In genomic region chr1:35362836-35363235, GRCm38 (mm10) we compare ENCODE assay signal across 16 mouse cellular contexts.
DNase-seq lines count a peak whose midpoint lies in the region; ATAC-seq and TF ChIP-seq lines count a peak whose summit lies in the region.
"Had no signal": no experiment of that assay in that cellular context is flagged by ENCODE, and none has a peak within 500 bp of the region (broad histone marks: within the 10 kb centered on the region; RNA-seq: fewer than 3 reads in every experiment).

No protein-coding gene starts in this region.

- H3K4me3 ChIP-seq in forebrain, postnatal 0 days (ENCODE audit: low read depth, low read length) = no peak overlapping the region
- no peak overlapping the region for H3K4me3 ChIP-seq in forebrain, embryonic 12.5 days (replicated peaks)
- H3K4me3 ChIP-seq: forebrain, embryonic 10.5 days; heart, embryonic 15.5 days; neural tube, embryonic 12.5 days had no signal

- H3K27me3 ChIP-seq in forebrain, postnatal 0 days (ENCODE audit: insufficient read depth, low read length) = no peaks in the 10 kb centered on the region
- no peaks in the 10 kb centered on the region for H3K27me3 ChIP-seq in forebrain, embryonic 12.5 days
- H3K27me3 ChIP-seq: heart, embryonic 15.5 days; neural tube, embryonic 12.5 days had no signal

- no peaks in the 10 kb centered on the region for H3K9me3 ChIP-seq in forebrain, postnatal 0 days (ENCODE audit: low read length)
- H3K9me3 ChIP-seq in forebrain, embryonic 12.5 days = no peaks in the 10 kb centered on the region
- H3K9me3 ChIP-seq: forebrain, embryonic 10.5 days; heart, embryonic 15.5 days; neural tube, embryonic 12.5 days had no signal

- WGBS in forebrain, postnatal 0 days = 42% methylated on average over 3 of the region's 3 CpGs
- 63% methylated on average over 3 of the region's 3 CpGs for WGBS in forebrain, embryonic 12.5 days

- no peak for TF ChIP-seq CTCF in forebrain, postnatal 0 days (IDR thresholded peaks at IDR 0.05; ENCODE audit: low read depth)

- no peak overlapping the region for H3K9ac ChIP-seq in forebrain, postnatal 0 days
- no peak overlapping the region for H3K9ac ChIP-seq in forebrain, embryonic 12.5 days
- H3K9ac ChIP-seq: heart, embryonic 15.5 days; hindbrain, embryonic 14.5 days; liver, postnatal 0 days; neural tube, embryonic 12.5 days had no signal

- no peak overlapping the region for H3K27ac ChIP-seq in forebrain, postnatal 0 days (ENCODE audit: low read depth, low read length)
- H3K27ac ChIP-seq in forebrain, embryonic 12.5 days = no peak overlapping the region
- H3K27ac ChIP-seq: forebrain, embryonic 10.5 days; heart, embryonic 15.5 days; hindbrain, embryonic 14.5 days; neural tube, embryonic 12.5 days had no signal

- ATAC-seq in forebrain, postnatal 0 days = peak; percentile 69
- ATAC-seq in forebrain, embryonic 12.5 days (ENCODE audit: low FRiP score) = no peak
- ATAC-seq: liver, postnatal 0 days had no signal

- H3K4me1 ChIP-seq in forebrain, postnatal 0 days (ENCODE audit: insufficient read depth) = no peaks in the 10 kb centered on the region
- H3K4me1 ChIP-seq in forebrain, embryonic 12.5 days = peaks cover 4% of the 10 kb centered on the region; the same call in 1 of the 2 replicates
- H3K4me1 ChIP-seq: heart, embryonic 15.5 days; neural tube, embryonic 12.5 days had no signal

- H3K36me3 ChIP-seq in forebrain, postnatal 0 days (ENCODE audit: insufficient read depth) = no peaks in the 10 kb centered on the region
- no peaks in the 10 kb centered on the region for H3K36me3 ChIP-seq in forebrain, embryonic 12.5 days (replicated peaks)
- H3K36me3 ChIP-seq: forebrain, embryonic 10.5 days; heart, embryonic 15.5 days; neural tube, embryonic 12.5 days had no signal

- DNase-seq in forebrain, postnatal 0 days = peak; percentile 70
- DNase-seq in layer of hippocampus, adult 11-12 months (ENCODE audit: low spot score) = peak; percentile 16
- DNase-seq in layer of hippocampus, adult 9-10 months (ENCODE audit: low spot score) = no peak
- DNase-seq in Muller cell, postnatal 12 days (ENCODE audit: inconsistent ontology term) = peak; percentile 29
- DNase-seq in layer of hippocampus, adult 8-10 months (ENCODE audit: low spot score in 2 of 2) = peak; percentile 16 to 17
- DNase-seq in adrenal gland, postnatal 36 days = no peak
- DNase-seq: B cell, adult 2 months; kidney, adult 11 months; kidney, postnatal 10 days; liver, postnatal 0 days; thymus, postnatal 36 days had no signal

- H3K4me2 ChIP-seq in forebrain, postnatal 0 days (ENCODE audit: low read depth) = no peak overlapping the region
- H3K4me2 ChIP-seq in forebrain, embryonic 12.5 days = no peak overlapping the region
- H3K4me2 ChIP-seq: heart, embryonic 15.5 days; hindbrain, embryonic 14.5 days; neural tube, embryonic 12.5 days had no signal

Comparison
In these comparisons a context has a peak if more than half of its experiments do, and no peak if none do; other contexts are left out.
1. DNase-seq: peak in forebrain, postnatal 0 days (single experiment), layer of hippocampus, adult 11-12 months (single experiment), Muller cell, postnatal 12 days (single experiment) and layer of hippocampus, adult 8-10 months (2 of 2); none in layer of hippocampus, adult 9-10 months (single experiment) and adrenal gland, postnatal 36 days (0 of 2).